Mouse (Mus musculus): ENCODE results near the gene Caskin2. TPM values are rescaled to one million over a fixed set of nuclear protein-coding genes. Genes with fewer than 3 reads are reported as not detected.

Caskin2 gene
- total and polyA plus RNA-seq, 3 experiments: 6.5 to 10.9 TPM; not detected in 1

- no peaks in the 10 kb centered on the region for H3K27me3 ChIP-seq (ENCODE audit: control insufficient read depth in 1 of 2, insufficient read depth in 2 of 2, low read length in 2 of 2)
- H3K9me3 ChIP-seq (replicated peaks; ENCODE audit: insufficient read depth, low read length): no peaks in the 10 kb centered on the region
- H3K9ac ChIP-seq (ENCODE audit: control insufficient read depth, low read depth, low read length, poor library complexity, severe bottlenecking): no peak overlapping the region
- H3K4me1 ChIP-seq (ENCODE audit: control insufficient read depth in 1 of 2, insufficient read depth in 2 of 2, low read length in 2 of 2): peaks cover 11 to 29% of the 10 kb centered on the region in 2 experiments
- no peaks in the 10 kb centered on the region for H3K79me2 ChIP-seq (ENCODE audit: control insufficient read depth, insufficient read depth, low read length, poor library complexity)
- no peak overlapping the region for H3K4me3 ChIP-seq (ENCODE audit: control insufficient read depth in 1 of 2, insufficient read depth in 1 of 2, low read depth in 2 of 2, low read length in 2 of 2)
- DNase-seq (ENCODE audit: low read depth, low spot score): peak; percentile 58
- H3K27ac ChIP-seq (ENCODE audit: control insufficient read depth, low read depth, low read length): no peak overlapping the region
- H3K36me3 ChIP-seq (ENCODE audit: control insufficient read depth in 1 of 2, insufficient read depth in 2 of 2, low read length in 2 of 2): peaks cover 0 to 16% of the 10 kb centered on the region in 2 experiments; a peak in 2 of 4 replicates
- TF ChIP-seq CHD2 (IDR thresholded peaks at IDR 0.05; ENCODE audit: low read length) (peak; percentile 51; the same call in 1 of the 2 replicates), SIN3A (IDR thresholded peaks at IDR 0.05; ENCODE audit: low read length) (peak; percentile 52), E2F4 (IDR thresholded peaks at IDR 0.05; ENCODE audit: borderline replicate concordance, low read depth, low read length) (no peak), MYB (IDR thresholded peaks at IDR 0.05; ENCODE audit: low read depth, low read length) (no peak), JUND (IDR thresholded peaks at IDR 0.05; ENCODE audit: low read depth, low read length) (no peak), EP300 (IDR thresholded peaks at IDR 0.05; ENCODE audit: low read depth in 1 of 2, low read length in 2 of 2) (peak; percentile 77 to 85), MAX (IDR thresholded peaks at IDR 0.05; ENCODE audit: low read length) (no peak), MAFK (IDR thresholded peaks at IDR 0.05; ENCODE audit: borderline replicate concordance, low read depth, low read length) (no peak), POLR2A (IDR thresholded peaks at IDR 0.05; ENCODE audit: control insufficient read depth in 1 of 2, insufficient read depth in 1 of 2, low read depth in 1 of 2, low read length in 2 of 2, poor library complexity in 1 of 2) (no peak), ZNF384 (IDR thresholded peaks at IDR 0.05; ENCODE audit: low read depth, low read length) (no peak), USF2 (IDR thresholded peaks at IDR 0.05; ENCODE audit: borderline replicate concordance in 1 of 2, insufficient read depth in 1 of 2, low read depth in 1 of 2, low read length in 2 of 2) (no peak), NELFE (IDR thresholded peaks at IDR 0.05; ENCODE audit: low read depth, low read length) (no peak), ZKSCAN1 (IDR thresholded peaks at IDR 0.05; ENCODE audit: low read depth, low read length) (no peak), TAL1 (IDR thresholded peaks at IDR 0.05; ENCODE audit: low read length) (peak; percentile 70), ETS1 (IDR thresholded peaks at IDR 0.05; ENCODE audit: low read depth, low read length) (peak; percentile 67), MYC (IDR thresholded peaks at IDR 0.05; ENCODE audit: low read depth, low read length) (no peak), KAT2A (conservative IDR thresholded peaks at IDR 0.05; ENCODE audit: low read depth, low read length) (no peak), TBP (IDR thresholded peaks at IDR 0.05; ENCODE audit: low read depth, low read length) (no peak), ZC3H11A (IDR thresholded peaks at IDR 0.05; ENCODE audit: low read depth, low read length) (no peak), HCFC1 (IDR thresholded peaks at IDR 0.05; ENCODE audit: low read depth, low read length) (no peak), MEF2A (IDR thresholded peaks at IDR 0.05; ENCODE audit: extremely low read depth, insufficient replicate concordance, low read depth, low read length, poor library complexity, severe bottlenecking) (no peak), GATA1 (IDR thresholded peaks at IDR 0.05; ENCODE audit: low read depth, low read length) (peak; percentile 62), MXI1 (IDR thresholded peaks at IDR 0.05; ENCODE audit: low read depth, low read length) (no peak), CHD1 (IDR thresholded peaks at IDR 0.05; ENCODE audit: low read depth, low read length) (no peak), POLR2AphosphoS2 (IDR thresholded peaks at IDR 0.05; ENCODE audit: low read length) (no peak), POLR2AphosphoS5 (IDR thresholded peaks at IDR 0.05; ENCODE audit: borderline replicate concordance, low read depth, low read length) (no peak), USF1 (IDR thresholded peaks at IDR 0.05; ENCODE audit: low read depth, low read length) (no peak), UBTF (IDR thresholded peaks at IDR 0.05; ENCODE audit: borderline replicate concordance, insufficient read depth, low read depth, low read length) (no peak), BHLHE40 (IDR thresholded peaks at IDR 0.05; ENCODE audit: borderline replicate concordance, low read depth, low read length) (no peak), CTCF (IDR thresholded peaks at IDR 0.05 in 2 of 3, conservative IDR thresholded peaks at IDR 0.05 in 1 of 3; ENCODE audit: control insufficient read depth in 1 of 3, insufficient read depth in 1 of 3, low read depth in 2 of 3, low read length in 3 of 3, poor library complexity in 1 of 3, severe bottlenecking in 1 of 3) (no peak), TCF12 (IDR thresholded peaks at IDR 0.05; ENCODE audit: low read depth, low read length) (peak; percentile 97), ZMIZ1 (IDR thresholded peaks at IDR 0.05; ENCODE audit: low read depth, low read length) (no peak), RAD21 (IDR thresholded peaks at IDR 0.05; ENCODE audit: low read depth, low read length) (no peak), NRF1 (IDR thresholded peaks at IDR 0.05; ENCODE audit: insufficient read depth, low read depth, low read length, poor library complexity, severe bottlenecking) (no peak), ELF1 (IDR thresholded peaks at IDR 0.05; ENCODE audit: low read depth, low read length) (no peak), MAZ (IDR thresholded peaks at IDR 0.05; ENCODE audit: low read depth, low read length) (no peak; the same call in 1 of the 2 replicates), RCOR1 (IDR thresholded peaks at IDR 0.05; ENCODE audit: low read depth, low read length) (peak; percentile 57; the same call in 1 of the 2 replicates), GABPA (IDR thresholded peaks at IDR 0.05; ENCODE audit: low read depth, low read length) (no peak)
Observed at GRCm38 (mm10) chr11:115831518-115831917, 18.1 kb upstream of the Caskin2 start.

Measured in MEL (cell line).